Comparison of ENCODE assay signal across 18 mouse cellular contexts in the genomic region with DNA sequence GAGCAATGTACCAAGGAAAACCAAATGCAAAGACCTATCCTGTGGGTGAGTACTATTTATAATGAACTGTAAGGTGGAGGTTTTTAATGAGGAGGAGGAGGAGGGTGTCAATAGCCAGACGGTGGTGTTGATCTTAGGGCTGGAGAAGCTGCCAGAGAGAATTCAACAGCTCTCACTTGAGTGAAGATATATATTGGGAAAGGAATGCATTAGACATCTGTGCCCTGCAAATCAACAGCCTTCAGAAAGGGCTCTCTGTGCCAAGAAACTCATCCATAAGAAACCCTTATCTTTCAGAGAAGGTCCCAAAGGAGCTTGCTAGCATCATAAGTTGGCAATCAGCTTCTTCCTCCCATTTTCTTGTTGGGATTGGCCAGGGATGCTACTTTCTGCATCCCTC. TPM values are rescaled to one million over a fixed set of nuclear protein-coding genes. Genes with fewer than 3 reads are reported as not detected.
"Had no signal": no experiment of that assay in that cellular context is flagged by ENCODE, and none has a peak within 500 bp of the region (broad histone marks: within the 10 kb centered on the region; RNA-seq: fewer than 3 reads in every experiment).

No protein-coding gene starts in this region.

- H3K36me3 ChIP-seq: limb, embryonic 15.5 days; midbrain, embryonic 12.5 days; midbrain, embryonic 15.5 days; neural tube, embryonic 13.5 days had no signal

- H3K4me3 ChIP-seq: limb, embryonic 15.5 days; midbrain, embryonic 12.5 days; midbrain, embryonic 15.5 days; neural tube, embryonic 13.5 days had no signal

- H3K27me3 ChIP-seq: limb, embryonic 15.5 days had no signal

- H3K4me1 ChIP-seq: limb, embryonic 15.5 days; midbrain, embryonic 12.5 days; midbrain, embryonic 15.5 days; neural tube, embryonic 13.5 days had no signal

- ATAC-seq: liver, postnatal 0 days; lung, postnatal 0 days; midbrain, embryonic 15.5 days had no signal

- H3K27ac ChIP-seq: limb, embryonic 15.5 days; liver, embryonic 14.5 days; macrophage; midbrain, embryonic 12.5 days; midbrain, embryonic 15.5 days; neural tube, embryonic 13.5 days had no signal

- H3K9me3 ChIP-seq: limb, embryonic 15.5 days; midbrain, embryonic 12.5 days; midbrain, embryonic 15.5 days; neural tube, embryonic 13.5 days had no signal

- H3K4me2 ChIP-seq: limb, embryonic 15.5 days; liver, embryonic 11.5 days; lung, embryonic 14.5 days; midbrain, embryonic 12.5 days; midbrain, embryonic 15.5 days; neural tube, embryonic 13.5 days had no signal

- H3K9ac ChIP-seq: limb, embryonic 15.5 days; liver, embryonic 14.5 days; liver, postnatal 0 days; lung, embryonic 14.5 days; midbrain, embryonic 12.5 days; midbrain, embryonic 15.5 days; neural tube, embryonic 13.5 days had no signal

- DNase-seq: kidney, adult 9 months; kidney, postnatal 14 days; kidney, postnatal 4 days; liver, postnatal 0 days; lung, embryonic 14.5 days; retina, postnatal 1 day; thymus, adult 18-20 months; thymus, postnatal 36 days had no signal

RNA-seq across cellular contexts. Expression of a gene that starts 5.4 kb away (rescaled TPM):
- total RNA-seq: megakaryocyte, adult 5-6 weeks; neutrophil, adult 5-6 weeks had no signal
- polyA plus RNA-seq: macrophage had no signal
